Mouse (Mus musculus) heart, embryonic 15.5 days (tissue): ENCODE measurements around the gene Irgq. TPM values are rescaled to one million over a fixed set of nuclear protein-coding genes. Genes with fewer than 3 reads are reported as not detected.

Experiments used
- ATAC-seq: fragments of 200-750 bp; cut with Nextera tagmentation; replicated peaks from 2 replicates; pipeline ENCODE4 v1.8.0; 2017; ENCODE audit warnings: low read depth, moderate TSS enrichment; ENCODE audit not compliant: insufficient number of reproducible peaks, insufficient read depth, low FRiP score
- H3K27ac ChIP-seq: fragments of 300-500 bp; sonication (generic); 2 replicates; pipeline ENCODE4 v1.5.1; 2015; ENCODE audit warnings: mild to moderate bottlenecking, inconsistent platforms
- H3K27me3 ChIP-seq: fragments of 300-500 bp; sonication (generic); 2 replicates; pipeline ENCODE4 v1.6.1; 2015; ENCODE audit warnings: inconsistent platforms
- H3K36me3 ChIP-seq: fragments of 300-500 bp; sonication (generic); 2 replicates; pipeline ENCODE4 v1.6.1; 2015; ENCODE audit warnings: mild to moderate bottlenecking, inconsistent platforms
- H3K4me1 ChIP-seq: fragments of 300-500 bp; sonication (generic); replicated peaks from 2 replicates; pipeline ENCODE4 v1.6.1; 2015; ENCODE audit warnings: inconsistent platforms
- H3K4me2 ChIP-seq: fragments of 300-500 bp; sonication (generic); 2 replicates; pipeline ENCODE4 v1.6.1; 2015; ENCODE audit warnings: inconsistent platforms, mild to moderate bottlenecking, moderate library complexity
- H3K4me3 ChIP-seq: fragments of 300-500 bp; sonication (generic); 2 replicates; pipeline ENCODE4 v1.5.1; 2015; ENCODE audit warnings: mild to moderate bottlenecking, inconsistent platforms
- H3K9ac ChIP-seq: fragments of 300-500 bp; sonication (generic); 2 replicates; pipeline ENCODE4 v1.6.1; 2015; ENCODE audit warnings: mild to moderate bottlenecking, inconsistent platforms
- H3K9me3 ChIP-seq: fragments of 300-500 bp; sonication (generic); replicated peaks from 2 replicates; pipeline ENCODE4 v1.6.1; 2016; ENCODE audit warnings: inconsistent platforms
- WGBS: fragments of 180-500 bp; shearing (Covaris S2); methylation state at CpG from one replicate; pipeline ENCODE4 v1.1.7; 2015; ENCODE audit warnings: mixed read lengths; 5-methylcytosine and 5-hydroxymethylcytosine counted together
- polyA plus RNA-seq: library from polyadenylated mRNA; unstranded; fragments of >200 nt; fragmentation: Nextera tagmentation; extraction: Ambion mirVana; gene quantifications from 2 replicates; pipeline ENCODE4 v1.2.1, GENCODE M21; 2015

The Irgq gene
- polyA plus RNA-seq, 1 experiment from 2014 or later, result 6.0 TPM

- Histone ChIP-seq H3K9ac (no peak overlapping the region), H3K4me1 (0 out of 2 replicates have a peak, but pooled peaks cover 3% of the 10 kb centered on the region), H3K4me2 (no peak overlapping the region), H3K27ac (no peak overlapping the region), H3K27me3 (no peaks in the 10 kb centered on the region), H3K36me3 (peaks cover 25% of the 10 kb centered on the region), H3K9me3 (no peaks in the 10 kb centered on the region), H3K4me3 (no peak overlapping the region)
- ATAC-seq, result no peak
- 60% methylated on average over 5 of the region's 5 CpGs for WGBS
Measured at GRCm38 (mm10) chr7:24572455-24572854, 42.0 kb downstream of the Irgq start.

DNA sequence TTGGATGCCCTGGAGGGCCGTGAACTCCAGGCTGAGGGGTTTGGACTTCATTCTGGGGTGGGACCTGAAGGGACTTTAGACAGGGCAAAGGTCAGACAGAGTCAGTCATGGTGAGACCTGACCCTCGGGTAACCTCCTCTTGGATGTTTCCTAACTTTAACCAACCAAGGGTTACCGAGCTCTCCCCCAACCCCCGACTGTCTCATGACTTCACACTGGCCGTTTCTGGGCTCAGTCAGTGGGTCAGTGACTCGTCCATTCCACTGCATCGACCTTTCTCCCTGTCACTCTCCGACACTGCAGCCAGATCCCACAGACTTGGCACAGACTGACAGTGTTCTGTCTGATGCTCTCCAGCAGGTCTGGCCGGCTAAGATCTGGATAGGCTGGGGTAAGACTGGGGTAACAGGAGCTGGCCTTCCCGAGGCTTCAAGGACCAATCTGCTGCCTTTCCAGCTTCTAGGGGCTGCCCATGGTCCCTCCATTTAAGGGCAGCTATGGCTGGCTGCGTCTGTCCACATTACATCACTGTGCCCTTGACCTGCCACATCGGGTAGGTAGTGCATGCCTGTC, 43.8 kb downstream of the Irgq start:
- Histone ChIP-seq H3K9ac (no peak overlapping the region), H3K27ac (no peak overlapping the region), H3K4me1 (0 out of 2 replicates have a peak, but pooled peaks cover 3% of the 10 kb centered on the region), H3K4me2 (no peak overlapping the region), H3K27me3 (no peaks in the 10 kb centered on the region), H3K36me3 (peaks cover 8% of the 10 kb centered on the region), H3K9me3 (no peaks in the 10 kb centered on the region), H3K4me3 (no peak overlapping the region)
- 54% methylated on average over 12 of the region's 12 CpGs for WGBS
- ATAC-seq, result no peak

DNA sequence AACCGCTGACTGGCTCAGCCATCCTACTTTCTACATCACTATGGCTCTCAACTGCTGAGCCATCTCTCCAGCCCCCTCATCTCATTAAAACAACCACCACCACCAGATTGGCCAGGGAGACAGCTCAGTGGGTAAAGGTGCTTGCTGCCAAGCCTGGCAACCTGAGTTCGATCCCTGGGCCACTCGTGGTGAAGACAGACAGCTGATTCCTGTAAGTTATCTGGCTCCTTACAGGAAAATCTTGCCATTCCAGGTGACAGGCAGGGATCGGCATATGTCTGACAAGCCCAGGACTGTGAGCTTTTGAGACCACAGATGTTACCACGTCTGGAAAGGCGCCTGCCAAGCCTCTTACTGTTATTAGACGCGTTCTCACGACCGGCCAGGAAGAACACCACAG, 47.3 kb downstream of the Irgq start:
- WGBS, result 90% methylated on average over 10 of the region's 10 CpGs

DNA sequence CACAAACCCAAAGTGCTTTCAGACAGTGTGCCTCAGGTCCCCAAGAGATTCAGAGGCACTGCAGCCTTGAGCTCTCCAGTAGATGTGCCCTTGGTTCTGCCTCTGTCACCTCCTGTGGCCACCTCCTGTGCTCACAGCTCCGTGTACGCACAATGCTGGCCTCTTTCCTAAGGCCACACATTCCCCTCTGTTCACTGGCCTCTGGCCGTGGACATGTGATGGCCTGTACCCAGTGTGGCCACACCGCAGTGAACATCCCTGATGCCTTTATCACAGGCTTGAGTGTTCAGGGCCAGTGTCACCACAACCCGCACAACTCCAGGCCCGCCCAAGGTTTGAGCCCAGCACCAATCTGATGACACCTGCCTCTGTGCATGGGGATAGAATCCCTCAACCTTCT, 54.4 kb downstream of the Irgq start:
- WGBS, result 84% methylated on average over 6 of the region's 6 CpGs
- Histone ChIP-seq H3K27me3 (peaks cover 38% of the 10 kb centered on the region), H3K36me3 (no peaks in the 10 kb centered on the region), H3K4me3 (no peak overlapping the region), H3K4me2 (no peak overlapping the region), H3K9me3 (no peaks in the 10 kb centered on the region), H3K4me1 (peaks cover 10% of the 10 kb centered on the region), H3K9ac (no peak overlapping the region), H3K27ac (no peak overlapping the region)
- no peak for ATAC-seq

More for the DNA sequence above, 47.3 kb downstream of the Irgq start:
- Histone ChIP-seq H3K36me3 (0 out of 2 replicates have a peak, but pooled peaks cover 3% of the 10 kb centered on the region), H3K27me3 (no peaks in the 10 kb centered on the region), H3K4me1 (0 out of 2 replicates have a peak, but pooled peaks cover 3% of the 10 kb centered on the region), H3K4me3 (no peak overlapping the region), H3K9ac (no peak overlapping the region), H3K9me3 (no peaks in the 10 kb centered on the region), H3K4me2 (no peak overlapping the region), H3K27ac (no peak overlapping the region)
- ATAC-seq, result no peak

- no peak for ATAC-seq
- no peaks in the 10 kb centered on the region for H3K9me3 ChIP-seq
- no peak overlapping the region for H3K9ac ChIP-seq
- no peak overlapping the region for H3K4me3 ChIP-seq
- H3K27ac ChIP-seq, result no peak overlapping the region
- H3K4me2 ChIP-seq, result no peak overlapping the region
- peaks cover 10% of the 10 kb centered on the region for H3K4me1 ChIP-seq
- 40% methylated on average over 16 of the region's 16 CpGs for WGBS
- H3K27me3 ChIP-seq, result peaks cover 38% of the 10 kb centered on the region
- no peaks in the 10 kb centered on the region for H3K36me3 ChIP-seq
Measured at GRCm38 (mm10) chr7:24585995-24586394, 55.5 kb downstream of the Irgq start.

- H3K4me1 ChIP-seq, result peaks cover 10% of the 10 kb centered on the region
- no peak; the same call in 1 of the 2 replicates for ATAC-seq
- no peak overlapping the region for H3K9ac ChIP-seq
- H3K9me3 ChIP-seq, result no peaks in the 10 kb centered on the region
- peak overlapping the region; percentile 52 for H3K4me3 ChIP-seq
- H3K4me2 ChIP-seq, result peak overlapping the region; percentile 75
- H3K36me3 ChIP-seq, result no peaks in the 10 kb centered on the region
- H3K27ac ChIP-seq, result no peak overlapping the region
- 8% methylated on average over 8 of the region's 8 CpGs for WGBS
- peaks cover 38% of the 10 kb centered on the region for H3K27me3 ChIP-seq
Measured at GRCm38 (mm10) chr7:24586828-24587227, 56.3 kb downstream of the Irgq start.

GRCm38 (mm10) chr7:24587330-24588105, 57.0 kb downstream of the Irgq start, which contains the start of the genes Ethe1 and Zfp575:
TSS of gene Ethe1 (plus strand) at chr7:24587543.
TSS of gene Zfp575 (minus strand) at chr7:24587641.
- no peak within 1 kb of the TSS for H3K27ac ChIP-seq
- no peaks in the 10 kb centered on the region for H3K9me3 ChIP-seq
- 8% methylated on average over 29 of the region's 30 CpGs for WGBS
- peak; percentile 47; the same call in 1 of the 2 replicates for ATAC-seq
- peak within 1 kb of the TSS; percentile 52 for H3K4me3 ChIP-seq
- H3K27me3 ChIP-seq, result peaks cover 38% of the 10 kb centered on the region
- no peaks in the 10 kb centered on the region for H3K36me3 ChIP-seq
- peak within 1 kb of the TSS; percentile 47 for H3K9ac ChIP-seq
- H3K4me2 ChIP-seq, result peak within 1 kb of the TSS; percentile 75
- H3K4me1 ChIP-seq, result peaks cover 10% of the 10 kb centered on the region

Other genes with a start within 250 kb of the Irgq start
- gene Zfp61, start 229.5 kb upstream of the Irgq start, polyA plus RNA-seq, result 14.3 and 19.4 TPM in 2 replicates
- 4.3 and 5.5 TPM in 2 replicates for gene Zfp94, start 214.0 kb upstream of the Irgq start, polyA plus RNA-seq
- 0.28 TPM in 1 of 2 replicates, not detected in the other for gene Tescl, start 196.8 kb upstream of the Irgq start, polyA plus RNA-seq
- gene Lypd5, start 181.5 kb upstream of the Irgq start, polyA plus RNA-seq, result 0.09 TPM in 1 of 2 replicates, not detected in the other
- gene Kcnn4, start 160.4 kb upstream of the Irgq start, polyA plus RNA-seq, result 1.7 and 8.5 TPM in 2 replicates
- 17.1 and 23.8 TPM in 2 replicates for gene Smg9, start 131.1 kb upstream of the Irgq start, polyA plus RNA-seq
- gene Irgc1, start 78.4 kb upstream of the Irgq start, polyA plus RNA-seq, result not detected in 2 replicates
- gene Plaur, start 68.2 kb upstream of the Irgq start, polyA plus RNA-seq, result 8.2 and 9.9 TPM in 2 replicates
- 1.3 and 2.0 TPM in 2 replicates for gene Cadm4, start 48.7 kb upstream of the Irgq start, polyA plus RNA-seq
- 37.5 and 40.8 TPM in 2 replicates for gene Zfp428, start 23.7 kb upstream of the Irgq start, polyA plus RNA-seq
- 0.25 and 0.29 TPM in 2 replicates for gene AC161166.1, start 18.2 kb upstream of the Irgq start, polyA plus RNA-seq
- gene Pinlyp, start 15.4 kb downstream of the Irgq start, polyA plus RNA-seq, result 0.46 TPM in 1 of 2 replicates, not detected in the other
- gene Xrcc1, start 15.6 kb downstream of the Irgq start, polyA plus RNA-seq, result 56.6 and 83.1 TPM in 2 replicates
- 20.5 and 23.6 TPM in 2 replicates for gene Ethe1, start 56.9 kb downstream of the Irgq start, polyA plus RNA-seq
- 0.92 and 1.4 TPM in 2 replicates for gene Zfp575, start 57.0 kb downstream of the Irgq start, polyA plus RNA-seq
- 0.06 and 0.18 TPM in 2 replicates for gene Phldb3, start 80.1 kb downstream of the Irgq start, polyA plus RNA-seq
- gene Lypd3, start 105.9 kb downstream of the Irgq start, polyA plus RNA-seq, result 0.10 and 0.43 TPM in 2 replicates
- gene Tex101, start 146.0 kb downstream of the Irgq start, polyA plus RNA-seq, result not detected in 2 replicates
- not detected in 2 replicates for gene BC049730, start 178.6 kb downstream of the Irgq start, polyA plus RNA-seq
- not detected in 2 replicates for gene Gm4763, start 196.2 kb downstream of the Irgq start, polyA plus RNA-seq
- gene Cd177, start 229.6 kb downstream of the Irgq start, polyA plus RNA-seq, result 0.13 and 0.27 TPM in 2 replicates
- gene Ceacam10, start 246.5 kb downstream of the Irgq start, polyA plus RNA-seq, result 0.20 TPM in 1 of 2 replicates, not detected in the other